Mouse (Mus musculus) testis, adult 2 months (tissue): Measurements from ENCODE around the gene Ndufa10. TPM values are rescaled to one million over a fixed set of nuclear protein-coding genes. Genes with fewer than 3 reads are reported as not detected.

Experiments used
- H3K27ac ChIP-seq: fragments of 200-500 bp; 2 replicates; pipeline ENCODE4 v1.5.1; 2012; ENCODE audit warnings: low read depth, low read length; ENCODE audit not compliant: control insufficient read depth, insufficient read depth
- H3K27me3 ChIP-seq: fragments of 200-500 bp; 2 replicates; pipeline ENCODE4 v1.6.1; 2012; ENCODE audit warnings: mild to moderate bottlenecking, low read length, moderate library complexity; ENCODE audit not compliant: control insufficient read depth, insufficient read depth
- H3K36me3 ChIP-seq: fragments of 200-500 bp; 2 replicates; pipeline ENCODE4 v1.6.1; 2012; ENCODE audit warnings: mild to moderate bottlenecking, low read length; ENCODE audit not compliant: control insufficient read depth, insufficient read depth
- H3K4me1 ChIP-seq: fragments of 200-500 bp; 2 replicates; pipeline ENCODE4 v1.6.1; 2012; ENCODE audit warnings: low read length; ENCODE audit not compliant: control insufficient read depth, insufficient read depth
- H3K4me3 ChIP-seq: fragments of 200-500 bp; 2 replicates; pipeline ENCODE4 v1.5.1; 2012; ENCODE audit warnings: low read depth, mild to moderate bottlenecking, low read length, moderate library complexity, mixed read lengths; ENCODE audit not compliant: control insufficient read depth
- CTCF ChIP-seq: fragments of 200-500 bp; IDR thresholded peaks from 2 replicates; pipeline ENCODE4 v1.5.1; 2012; ENCODE audit warnings: low read depth, mild to moderate bottlenecking, inconsistent platforms, low read length, moderate library complexity; ENCODE audit not compliant: control insufficient read depth, insufficient read depth, insufficient replicate concordance
- POLR2A ChIP-seq: fragments of 200-500 bp; IDR thresholded peaks from 2 replicates; pipeline ENCODE4 v1.6.1; 2012; ENCODE audit warnings: low read depth, mild to moderate bottlenecking, inconsistent platforms, low read length, moderate library complexity; ENCODE audit not compliant: control insufficient read depth
- polyA plus RNA-seq: library from polyadenylated mRNA; depleted of rRNA; stranded (reverse); fragments of >200 nt; gene quantifications from 2 replicates; pipeline ENCODE4 v1.2.3, GENCODE M21; 2012

Gene Ndufa10
- polyA plus RNA-seq, 1 experiment, result 30.1 TPM

DNA sequence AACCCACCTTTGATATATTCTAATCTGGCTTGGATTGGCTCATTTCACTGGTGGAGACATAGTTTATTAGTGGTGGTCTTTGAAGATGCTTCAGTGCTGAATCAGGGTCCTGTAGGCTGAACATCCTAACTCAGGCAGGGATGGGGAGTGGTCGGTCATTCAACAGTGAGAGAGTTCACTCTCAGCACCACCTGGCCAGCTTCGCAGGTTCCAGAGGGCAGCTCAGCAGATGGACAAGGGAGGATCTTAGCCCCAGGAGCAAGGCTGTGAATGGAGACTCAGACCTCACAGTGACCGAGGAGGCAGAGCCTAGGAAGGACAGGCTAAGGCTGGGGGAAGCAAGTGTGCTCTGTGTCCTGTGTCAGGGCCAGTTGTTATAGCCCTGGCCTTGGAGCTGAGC is 42.2 kb downstream of the Ndufa10 start:
- no peaks in the 10 kb centered on the region for H3K36me3 ChIP-seq
- peaks cover 5% of the 10 kb centered on the region for H3K4me1 ChIP-seq
- no peaks in the 10 kb centered on the region for H3K27me3 ChIP-seq
- H3K4me3 ChIP-seq, result no peak overlapping the region
- TF ChIP-seq POLR2A, result no peak
- no peak for TF ChIP-seq CTCF
- H3K27ac ChIP-seq, result no peak overlapping the region

DNA sequence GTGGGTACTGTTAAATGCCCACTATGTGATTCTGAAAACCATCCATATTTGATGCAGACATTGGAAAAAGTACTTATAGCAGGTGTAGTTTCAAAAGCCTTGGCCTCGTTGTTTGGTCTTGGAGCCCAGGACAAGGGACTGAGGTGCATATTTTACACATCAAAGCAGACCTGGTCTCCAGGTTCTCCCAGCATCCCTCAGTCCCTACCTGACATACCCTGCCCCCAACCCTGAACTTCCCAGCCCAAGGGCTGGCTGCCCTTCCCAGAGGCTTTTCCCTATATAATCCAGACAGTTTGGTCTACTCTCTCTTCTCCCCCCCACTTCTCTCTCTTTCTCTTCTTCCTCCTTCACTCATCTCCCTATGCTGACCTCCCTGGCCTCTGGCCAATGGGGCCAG is 42.7 kb downstream of the Ndufa10 start:
- TF ChIP-seq POLR2A (no peak), CTCF (no peak)
- Histone ChIP-seq H3K4me3 (no peak overlapping the region), H3K4me1 (peaks cover 5% of the 10 kb centered on the region), H3K36me3 (no peaks in the 10 kb centered on the region), H3K27ac (no peak overlapping the region), H3K27me3 (no peaks in the 10 kb centered on the region)

DNA sequence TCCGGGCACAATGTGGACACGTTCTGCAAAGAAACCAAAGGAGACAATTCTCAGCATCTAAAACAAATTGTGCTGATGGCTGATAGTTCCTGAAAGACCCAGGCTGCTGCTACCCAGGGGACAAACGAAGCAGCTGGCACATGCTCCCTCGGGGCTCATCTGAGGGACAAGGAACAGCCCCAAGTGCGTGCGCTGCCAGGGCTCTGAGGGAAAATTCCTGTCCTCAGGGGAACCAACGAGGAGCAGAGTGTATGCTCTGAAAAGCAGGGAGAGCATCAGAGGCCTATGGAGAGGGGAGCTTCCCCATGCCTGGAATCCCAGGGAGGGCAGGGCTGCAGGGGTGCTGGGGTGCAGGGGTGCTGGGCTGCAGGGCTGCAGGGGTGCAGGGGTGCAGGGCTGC is 48.9 kb downstream of the Ndufa10 start:
- Histone ChIP-seq H3K36me3 (no peaks in the 10 kb centered on the region), H3K4me1 (no peaks in the 10 kb centered on the region), H3K4me3 (no peak overlapping the region), H3K27me3 (no peaks in the 10 kb centered on the region), H3K27ac (no peak overlapping the region)
- TF ChIP-seq CTCF, result no peak
- no peak for TF ChIP-seq POLR2A

DNA sequence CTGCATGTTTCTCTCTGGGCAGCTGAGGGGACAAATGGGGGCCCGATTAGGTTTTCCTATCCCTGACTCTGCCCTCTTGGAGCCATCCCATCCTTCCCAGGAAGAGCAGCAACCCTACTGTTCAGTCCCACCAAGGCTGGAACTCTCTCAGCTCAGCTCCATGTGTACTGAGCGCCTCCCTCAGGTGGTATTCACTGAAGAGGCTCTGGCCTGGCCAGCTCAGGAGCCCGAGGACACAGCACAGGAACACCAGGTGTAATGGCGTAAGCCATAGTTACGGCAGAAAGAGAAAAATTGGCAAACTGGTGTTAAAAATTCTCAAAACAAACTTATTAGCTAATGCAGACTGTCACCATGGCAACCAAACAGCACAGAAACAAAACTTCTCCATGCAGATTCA is 68.5 kb downstream of the Ndufa10 start:
- TF ChIP-seq POLR2A (no peak), CTCF (no peak)
- no peak overlapping the region for H3K4me3 ChIP-seq
- H3K4me1 ChIP-seq, result no peaks in the 10 kb centered on the region
- no peaks in the 10 kb centered on the region for H3K36me3 ChIP-seq
- no peak overlapping the region for H3K27ac ChIP-seq
- no peaks in the 10 kb centered on the region for H3K27me3 ChIP-seq

DNA sequence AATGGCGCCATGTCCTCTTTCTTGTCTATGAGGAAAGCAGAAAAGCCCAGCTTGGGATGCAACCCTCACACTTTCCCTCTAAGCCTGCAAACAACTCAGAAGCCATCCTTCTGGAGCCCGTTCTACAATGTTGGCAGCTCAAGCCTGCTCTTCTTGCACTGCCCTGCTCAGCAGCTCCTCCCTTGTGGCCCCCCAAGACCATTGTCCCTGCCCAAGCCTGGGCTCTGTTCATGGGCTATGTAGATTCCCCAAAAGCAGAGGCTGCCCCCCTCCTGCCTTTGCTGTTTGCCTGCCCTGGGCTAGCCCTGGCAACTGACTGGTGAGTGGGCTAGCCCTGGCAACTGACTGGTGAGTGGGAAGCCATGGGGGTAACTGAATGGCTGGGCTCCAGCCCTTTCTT is 73.1 kb downstream of the Ndufa10 start:
- TF ChIP-seq CTCF (no peak), POLR2A (no peak)

DNA sequence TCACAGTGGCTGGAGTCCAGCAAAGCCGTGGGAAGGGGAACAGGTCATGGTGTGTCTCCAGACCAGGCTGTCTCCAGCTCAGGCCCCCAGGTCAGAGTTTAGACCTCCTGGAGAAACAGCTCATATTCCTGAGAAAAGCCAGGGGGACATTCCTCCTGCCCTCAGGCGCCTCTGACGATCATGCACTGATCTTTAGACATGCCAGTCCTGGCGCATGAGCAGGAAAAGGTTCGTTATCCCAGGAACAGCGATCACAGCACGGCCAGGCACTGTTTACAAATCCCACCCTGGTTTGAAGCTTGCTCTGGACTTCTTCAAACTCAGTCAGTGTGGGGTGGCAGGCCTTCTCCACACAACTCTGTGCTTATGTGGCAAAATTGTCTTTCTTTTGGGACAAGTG is 75.1 kb downstream of the Ndufa10 start:
- no peak for TF ChIP-seq POLR2A
- no peak for TF ChIP-seq CTCF
- Histone ChIP-seq H3K27ac (no peak overlapping the region), H3K4me3 (no peak overlapping the region), H3K4me1 (no peaks in the 10 kb centered on the region), H3K36me3 (no peaks in the 10 kb centered on the region), H3K27me3 (no peaks in the 10 kb centered on the region)

More for the DNA sequence above, 73.1 kb downstream of the Ndufa10 start:
- Histone ChIP-seq H3K36me3 (no peaks in the 10 kb centered on the region), H3K27me3 (no peaks in the 10 kb centered on the region), H3K27ac (no peak overlapping the region), H3K4me1 (no peaks in the 10 kb centered on the region), H3K4me3 (no peak overlapping the region)

DNA sequence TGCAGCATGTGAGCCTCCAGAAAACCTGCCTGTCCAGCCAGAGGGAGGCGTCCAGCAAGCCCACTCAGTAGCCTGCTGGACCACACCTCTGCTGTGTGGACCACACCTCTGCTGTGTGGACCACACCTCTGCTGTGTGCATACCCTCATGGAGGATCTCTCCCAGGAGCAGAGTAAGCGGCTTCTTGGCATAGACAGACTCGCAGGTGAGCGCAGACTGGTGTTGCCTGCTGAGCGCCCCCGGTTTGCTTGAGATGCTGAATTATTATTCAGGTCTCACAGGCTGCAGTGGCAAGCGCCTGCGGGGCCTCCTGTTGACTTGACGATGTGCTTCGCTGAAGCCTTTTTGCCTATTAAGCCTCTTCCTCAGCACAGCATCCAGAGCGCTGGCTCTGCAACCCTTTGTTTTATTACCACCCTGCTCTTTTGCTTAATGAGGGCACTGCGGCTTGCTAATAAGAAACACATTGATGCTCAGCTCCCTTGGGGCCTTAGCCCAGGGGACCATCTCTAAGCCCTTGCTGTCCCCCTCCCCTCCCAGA is 76.1 kb downstream of the Ndufa10 start:
- Histone ChIP-seq H3K27me3 (no peaks in the 10 kb centered on the region), H3K27ac (no peak overlapping the region), H3K36me3 (no peaks in the 10 kb centered on the region), H3K4me1 (no peaks in the 10 kb centered on the region), H3K4me3 (no peak overlapping the region)
- no peak for TF ChIP-seq POLR2A
- TF ChIP-seq CTCF, result no peak

DNA sequence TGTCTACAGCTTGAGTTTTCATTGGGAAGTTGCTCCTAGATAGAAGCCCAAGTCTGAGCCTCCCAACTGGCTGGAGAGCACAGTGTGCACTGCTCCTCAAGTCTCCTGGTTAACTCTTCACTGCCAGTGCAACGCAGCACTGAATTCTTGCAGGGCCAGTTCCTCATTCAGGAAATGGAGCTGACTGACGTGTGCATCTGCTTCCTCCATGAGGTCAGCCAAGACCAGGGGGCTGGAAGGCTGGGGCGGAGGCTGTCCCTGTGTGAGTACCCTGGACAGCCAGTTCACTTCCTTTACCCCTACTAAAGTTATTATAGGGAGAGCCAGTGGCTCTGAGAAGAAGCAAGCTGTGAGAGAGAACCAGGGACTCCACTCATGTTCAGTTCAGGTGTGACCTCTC is 79.4 kb downstream of the Ndufa10 start:
- Histone ChIP-seq H3K4me1 (no peaks in the 10 kb centered on the region), H3K36me3 (no peaks in the 10 kb centered on the region), H3K4me3 (no peak overlapping the region), H3K27ac (no peak overlapping the region), H3K27me3 (no peaks in the 10 kb centered on the region)
- TF ChIP-seq CTCF (no peak), POLR2A (no peak)
